Mouse (Mus musculus): ENCODE measurements around the gene Pin1. TPM values are rescaled to one million over a fixed set of nuclear protein-coding genes. Genes with fewer than 3 reads are reported as not detected.

Gene Pin1
- polyA plus RNA-seq, 1 experiment from 2014 or later = 80.2 TPM

Other genes with a start within 250 kb of the Pin1 start
- 15.5 and 16.9 TPM in 2 replicates for gene Zfp26, start 191.9 kb upstream of the Pin1 start, polyA plus RNA-seq (2016; fragmentation: Nextera tagmentation; extraction: Ambion mirVana)
- gene Zfp426, start 159.3 kb upstream of the Pin1 start, polyA plus RNA-seq (2016; fragmentation: Nextera tagmentation; extraction: Ambion mirVana) = 13.9 and 15.7 TPM in 2 replicates
- 54.9 and 75.9 TPM in 2 replicates for gene Zfp266, start 130.7 kb upstream of the Pin1 start, polyA plus RNA-seq (2016; fragmentation: Nextera tagmentation; extraction: Ambion mirVana)
- gene Zfp846, start 70.8 kb upstream of the Pin1 start, polyA plus RNA-seq (2016; fragmentation: Nextera tagmentation; extraction: Ambion mirVana) = 10.2 and 11.6 TPM in 2 replicates
- 285 and 287 TPM in 2 replicates for gene Ubl5, start 9.2 kb upstream of the Pin1 start, polyA plus RNA-seq (2016; fragmentation: Nextera tagmentation; extraction: Ambion mirVana)
- 22.2 and 23.0 TPM in 2 replicates for gene Fbxl12, start 7.3 kb upstream of the Pin1 start, polyA plus RNA-seq (2016; fragmentation: Nextera tagmentation; extraction: Ambion mirVana)
- 1.3 and 3.2 TPM in 2 replicates for gene Olfm2, start 94.3 kb downstream of the Pin1 start, polyA plus RNA-seq (2016; fragmentation: Nextera tagmentation; extraction: Ambion mirVana)
- gene Col5a3, start 163.0 kb downstream of the Pin1 start, polyA plus RNA-seq (2016; fragmentation: Nextera tagmentation; extraction: Ambion mirVana) = 0.06 and 0.11 TPM in 2 replicates
- not detected in 2 replicates for gene Rdh8, start 166.4 kb downstream of the Pin1 start, polyA plus RNA-seq (2016; fragmentation: Nextera tagmentation; extraction: Ambion mirVana)
- 2.5 and 3.0 TPM in 2 replicates for gene A230050P20Rik, start 216.5 kb downstream of the Pin1 start, polyA plus RNA-seq (2016; fragmentation: Nextera tagmentation; extraction: Ambion mirVana)
- gene Angptl6, start 227.6 kb downstream of the Pin1 start, polyA plus RNA-seq (2016; fragmentation: Nextera tagmentation; extraction: Ambion mirVana) = 3.5 and 7.2 TPM in 2 replicates
- gene Ppan, start 236.1 kb downstream of the Pin1 start, polyA plus RNA-seq (2016; fragmentation: Nextera tagmentation; extraction: Ambion mirVana) = 66.0 and 95.8 TPM in 2 replicates
- 327 and 389 TPM in 2 replicates for gene Eif3g, start 246.5 kb downstream of the Pin1 start, polyA plus RNA-seq (2016; fragmentation: Nextera tagmentation; extraction: Ambion mirVana)

All from heart, embryonic 10.5 days (tissue).